Mouse (Mus musculus): Measurements from ENCODE around the gene Il11.
A peak's percentile ranks its signal among the peaks of the same experiment; 100 is the strongest.
"Not testable (repeated sequence)": the region's sequence is repeated elsewhere in the genome, so short reads cannot be mapped to it uniquely, and the experiment has no call there.

Gene Il11

GRCm38 (mm10) chr7:4782759-4783158 lies at the start of gene Il11, which contains the start of gene Tmem190:
Gene Il11 (minus strand): TSS chr7:4782859.
Gene Tmem190 (plus strand): TSS chr7:4782937.
- no peak for DNase-seq (ENCODE audit: extremely low read depth, low read depth)

- DNase-seq (ENCODE audit: extremely low read depth, low read depth), result no peak
Measured at GRCm38 (mm10) chr7:4830476-4830875, 47.8 kb upstream of the Il11 start.

- no peak for DNase-seq (ENCODE audit: extremely low read depth, low read depth)
Measured at GRCm38 (mm10) chr7:4825365-4825764, 42.7 kb upstream of the Il11 start.

GRCm38 (mm10) chr7:4822162-4822907 lies 39.7 kb upstream of the Il11 start:
- no peak for DNase-seq (ENCODE audit: extremely low read depth, low read depth)

- DNase-seq (ENCODE audit: extremely low read depth, low read depth), result no peak
Measured at GRCm38 (mm10) chr7:4821690-4822089, 39.0 kb upstream of the Il11 start.

GRCm38 (mm10) chr7:4820925-4821324 lies 38.3 kb upstream of the Il11 start:
- DNase-seq (ENCODE audit: extremely low read depth, low read depth), result not testable (repeated sequence)

- no peak for DNase-seq (ENCODE audit: extremely low read depth, low read depth)
Measured at GRCm38 (mm10) chr7:4816559-4816958, 33.9 kb upstream of the Il11 start.

- no peak for DNase-seq (ENCODE audit: extremely low read depth, low read depth)
Measured at GRCm38 (mm10) chr7:4813105-4813791, 30.6 kb upstream of the Il11 start.

- DNase-seq (ENCODE audit: extremely low read depth, low read depth), result peak; percentile 100
Measured at GRCm38 (mm10) chr7:4812303-4813104, 29.8 kb upstream of the Il11 start, which contains the start of gene Ube2s. Gene Ube2s (minus strand): TSS chr7:4812590.

GRCm38 (mm10) chr7:4811842-4812302 lies 29.2 kb upstream of the Il11 start:
- no peak for DNase-seq (ENCODE audit: extremely low read depth, low read depth)

- not testable (repeated sequence) for DNase-seq (ENCODE audit: extremely low read depth, low read depth)
Measured at GRCm38 (mm10) chr7:4811131-4811530, 28.5 kb upstream of the Il11 start.

GRCm38 (mm10) chr7:4806716-4807115 lies 24.1 kb upstream of the Il11 start:
- peak; percentile 58 for DNase-seq (ENCODE audit: extremely low read depth, low read depth)

- no peak for DNase-seq (ENCODE audit: extremely low read depth, low read depth)
Measured at GRCm38 (mm10) chr7:4802247-4802646, 19.6 kb upstream of the Il11 start.

- DNase-seq (ENCODE audit: extremely low read depth, low read depth), result no peak
Measured at GRCm38 (mm10) chr7:4795767-4796433, 13.2 kb upstream of the Il11 start.

GRCm38 (mm10) chr7:4794631-4795168 lies 12.0 kb upstream of the Il11 start:
- DNase-seq (ENCODE audit: extremely low read depth, low read depth), result no peak

- no peak for DNase-seq (ENCODE audit: extremely low read depth, low read depth)
Measured at GRCm38 (mm10) chr7:4793674-4794073, 11.0 kb upstream of the Il11 start.

- DNase-seq (ENCODE audit: extremely low read depth, low read depth), result not testable (repeated sequence)
Measured at GRCm38 (mm10) chr7:4793248-4793647, 10.6 kb upstream of the Il11 start.

GRCm38 (mm10) chr7:4792278-4793212 lies 9.9 kb upstream of the Il11 start, which contains the start of gene Rpl28:
Gene Rpl28 (plus strand): TSS chr7:4792874.
- DNase-seq (ENCODE audit: extremely low read depth, low read depth), result peak; percentile 90

- DNase-seq (ENCODE audit: extremely low read depth, low read depth), result no peak
Measured at GRCm38 (mm10) chr7:4789436-4789935, 6.8 kb upstream of the Il11 start, which contains the start of gene Tmem238. Gene Tmem238 (minus strand): TSS chr7:4789656.

All from MEL-GATA-1-ER (cell line).